ENCODE assay signal across 28 mouse cellular contexts in the genomic region with DNA sequence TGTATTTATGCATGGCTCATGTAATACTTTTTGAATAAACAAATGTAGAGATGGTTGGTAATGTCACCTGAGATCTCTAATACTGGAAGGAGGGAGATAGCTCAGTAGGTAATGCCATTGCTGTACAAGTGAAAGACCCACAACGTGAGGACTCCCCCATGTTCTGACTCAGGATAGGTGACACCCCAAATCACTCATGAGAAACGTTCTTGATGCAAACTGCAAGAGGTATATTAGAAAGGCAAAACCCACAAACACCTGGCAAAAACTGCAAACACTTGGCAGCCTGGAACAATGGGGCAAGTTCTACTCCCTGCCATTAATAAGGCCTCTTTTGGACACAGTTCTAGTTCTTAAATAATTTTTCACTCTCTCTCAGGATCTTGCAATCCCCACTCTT. TPM values are rescaled to one million over a fixed set of nuclear protein-coding genes. Genes with fewer than 3 reads are reported as not detected.
"Had no signal": no experiment of that assay in that cellular context is flagged by ENCODE, and none has a peak within 500 bp of the region (broad histone marks: within the 10 kb centered on the region; RNA-seq: fewer than 3 reads in every experiment).

No protein-coding gene starts in this region.

RNA-seq across cellular contexts. Expression of a gene that starts 12.7 kb away (rescaled TPM):
- total RNA-seq: forebrain, postnatal 0 days; gastrocnemius, adult 18-20 months; gastrocnemius, adult 2 months; gastrocnemius, adult 8-10 months; gastrocnemius, postnatal 14 days; gastrocnemius, postnatal 36 days; granulocyte monocyte progenitor cell, adult 5-6 weeks had no signal
- polyA plus RNA-seq: cerebellum, adult 2 months; cortical plate, adult 2 months; embryonic facial prominence, embryonic 12.5 days; embryonic facial prominence, embryonic 13.5 days; embryonic facial prominence, embryonic 14.5 days; embryonic facial prominence, embryonic 15.5 days; erythroblast, embryonic 14.5 days; forebrain, embryonic 10.5 days; forebrain, embryonic 12.5 days; forebrain, embryonic 13.5 days; forebrain, embryonic 14.5 days; forebrain, embryonic 15.5 days; forebrain, embryonic 16.5 days; forebrain, postnatal 0 days; gonadal fat pad, adult 2 months; heart, adult 2 months had no signal

RNA-seq across cellular contexts. Expression of a gene that starts 42.9 kb away (rescaled TPM):
- total RNA-seq: common myeloid progenitor, adult 5-6 weeks; forebrain, postnatal 0 days; gastrocnemius, adult 18-20 months; gastrocnemius, adult 2 months; gastrocnemius, postnatal 10 days; gastrocnemius, postnatal 14 days; gastrocnemius, postnatal 36 days; granulocyte monocyte progenitor cell, adult 5-6 weeks; heart, adult 18-20 months; heart, adult 2 months; heart, adult 8-10 months had no signal
- polyA plus RNA-seq: embryonic facial prominence, embryonic 11.5 days; embryonic facial prominence, embryonic 13.5 days; embryonic facial prominence, embryonic 14.5 days; embryonic facial prominence, embryonic 15.5 days; erythroblast, embryonic 14.5 days; forebrain, embryonic 10.5 days; forebrain, embryonic 11.5 days; forebrain, embryonic 13.5 days; forebrain, embryonic 14.5 days; forebrain, embryonic 15.5 days; forebrain, embryonic 16.5 days; forebrain, postnatal 0 days; gonadal fat pad, adult 2 months; heart, adult 2 months had no signal
